Mouse (Mus musculus) adrenal gland, postnatal 14 days (tissue): ENCODE results near the gene Med6. TPM values are rescaled to one million over a fixed set of nuclear protein-coding genes. Genes with fewer than 3 reads are reported as not detected.
"Not testable (repeated sequence)": the region's sequence is repeated elsewhere in the genome, so short reads cannot be mapped to it uniquely, and the experiment has no call there.

Experiments used
- DNase-seq: peaks from one replicate; pipeline ENCODE4 v3.0.0; 2021; ENCODE audit warnings: mixed read lengths
- total RNA-seq: library from RNA; stranded (reverse); gene quantifications from 2 replicates; pipeline ENCODE4 v1.2.3, GENCODE M21; 2021

Gene Med6
- total RNA-seq, 1 experiment from 2014 or later, result 26.7 TPM

DNA sequence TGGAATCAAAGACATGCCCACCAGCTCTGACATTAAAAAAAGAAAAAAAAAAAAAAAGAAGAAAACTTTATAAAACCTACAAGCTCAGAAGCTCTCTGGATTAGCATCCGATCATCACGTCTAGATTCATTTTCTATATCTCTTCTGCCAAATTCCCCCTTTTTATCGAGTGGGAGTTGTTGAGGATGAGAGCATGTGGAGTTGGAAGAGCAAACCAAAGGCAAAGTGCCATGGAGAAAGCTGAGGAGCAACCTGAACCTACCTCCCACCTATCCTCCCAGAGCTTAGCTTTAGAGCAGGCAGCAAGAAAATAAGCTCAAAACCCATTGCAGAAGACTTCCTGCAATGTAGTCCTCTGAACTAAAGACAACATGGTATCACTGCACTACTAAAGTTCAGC, 30.6 kb downstream of the Med6 start:
- DNase-seq, result no peak

DNA sequence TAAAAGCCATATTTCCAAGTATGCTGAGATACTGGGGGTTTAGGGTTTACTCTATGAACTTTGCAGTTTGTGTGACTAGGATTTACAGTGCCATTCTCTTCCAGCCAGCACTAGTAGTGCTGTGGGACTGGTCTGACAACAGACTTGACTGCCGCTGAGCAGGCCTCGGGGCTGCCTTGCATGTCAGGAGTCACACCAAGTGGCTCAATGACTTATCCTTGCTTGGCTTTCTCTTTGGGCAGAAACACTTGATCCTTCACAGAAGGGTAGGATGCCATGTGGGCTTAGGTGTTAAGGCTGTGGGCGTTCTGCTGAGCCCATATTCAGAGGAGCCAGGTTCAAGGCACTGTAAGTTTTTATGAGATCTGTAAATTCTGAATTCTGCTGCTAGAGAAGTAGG, 45.5 kb downstream of the Med6 start:
- DNase-seq, result peak; percentile 6

DNA sequence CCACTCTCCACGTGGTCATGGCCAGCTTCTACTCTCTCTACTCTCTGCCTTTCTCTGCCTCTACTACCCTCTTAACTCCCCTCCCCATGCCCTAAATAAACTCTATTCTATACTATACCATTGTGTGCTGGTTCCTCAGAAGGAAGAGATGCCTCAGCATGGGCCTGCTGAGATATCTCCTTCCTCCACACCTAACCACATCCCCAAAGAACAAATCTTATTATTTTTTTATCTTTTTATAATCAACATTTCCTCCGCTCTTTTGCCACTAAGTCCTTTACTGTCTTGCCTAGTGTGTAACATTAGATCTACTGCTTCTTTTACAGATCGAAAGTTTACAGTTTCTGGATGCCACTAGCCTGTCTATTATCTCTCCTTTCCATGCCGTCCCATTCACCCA, 47.6 kb downstream of the Med6 start:
- no peak for DNase-seq

DNA sequence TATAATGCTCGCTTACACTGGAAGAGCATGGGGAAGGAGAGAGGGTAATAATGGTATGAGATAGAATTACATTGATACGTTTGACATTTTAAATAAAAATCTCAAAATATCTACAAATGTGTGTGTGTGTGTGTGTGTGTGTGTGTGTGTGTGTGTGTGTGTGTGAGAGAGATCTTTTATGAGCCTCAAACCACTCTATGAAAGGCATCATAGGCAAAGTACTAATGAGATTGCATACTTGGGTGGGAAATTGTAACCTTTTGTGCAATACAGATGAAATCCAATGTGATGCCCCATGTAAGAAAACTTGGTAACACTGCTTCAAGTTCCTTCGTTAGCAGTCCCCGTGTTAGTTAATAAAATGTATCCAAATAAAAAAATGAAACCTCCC, 61.8 kb downstream of the Med6 start:
- no peak for DNase-seq

DNA sequence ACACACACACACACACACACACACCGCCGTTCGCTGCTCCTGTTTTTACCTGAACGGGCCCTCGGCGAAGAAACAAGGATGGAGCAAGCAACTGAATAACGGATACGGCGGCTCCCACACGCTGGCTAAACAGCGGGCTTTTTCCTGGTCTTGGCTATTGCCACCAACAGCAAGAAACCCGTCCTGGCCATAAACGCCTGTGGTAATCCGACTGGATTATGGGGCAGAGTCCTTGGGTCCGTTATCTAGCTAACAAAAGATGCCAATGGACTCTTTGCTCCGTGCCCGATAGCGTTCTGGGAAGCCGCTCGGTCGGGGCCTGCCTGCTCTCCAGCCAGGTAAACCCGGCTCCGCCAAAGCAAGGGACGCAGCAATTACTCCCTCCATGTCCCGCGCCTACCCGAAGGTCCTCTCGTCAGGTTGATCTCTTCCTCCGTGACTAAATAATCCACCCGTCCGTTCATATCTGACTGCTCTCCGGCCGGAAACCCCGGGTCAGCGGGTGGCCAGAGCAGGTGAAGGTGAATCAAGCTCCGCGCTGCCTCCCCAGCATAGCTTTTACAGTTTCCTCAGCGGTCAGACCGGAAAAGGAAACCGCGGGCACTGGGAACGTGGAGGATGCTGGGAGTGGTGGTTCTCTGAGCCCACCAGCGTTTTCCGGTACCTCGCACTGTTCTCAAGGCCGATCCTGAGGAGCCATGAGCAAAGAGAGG, 62.3 kb downstream of the Med6 start, which contains the start of the genes Gm20498 and Synj2bp:
Gene Gm20498, minus strand, starts transcription at position 590 of the 713 bp plus-strand sequence.
Gene Synj2bp, minus strand, starts transcription at position 596 of the 713 bp plus-strand sequence.
- DNase-seq, result peak; percentile 91

DNA sequence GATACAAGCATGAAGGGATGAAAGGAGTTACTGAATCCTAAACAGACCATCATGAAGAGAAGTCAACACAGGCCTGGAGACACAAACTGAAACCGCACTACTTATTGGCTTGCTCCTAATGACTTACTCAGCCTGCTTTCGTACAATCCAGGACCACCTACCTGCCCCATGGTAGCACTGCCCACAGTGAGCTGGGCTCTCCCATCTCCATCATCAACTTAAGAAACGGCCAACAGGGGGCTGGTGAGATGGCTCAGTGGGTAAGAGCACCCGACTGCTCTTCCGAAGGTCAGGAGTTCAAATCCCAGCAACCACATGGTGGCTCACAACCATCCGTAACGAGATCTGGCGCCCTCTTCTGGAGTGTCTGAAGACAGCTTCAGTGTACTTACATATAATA, 64.2 kb downstream of the Med6 start:
- not testable (repeated sequence) for DNase-seq

Other genes starting within 250 kb of the Med6 start
- 0.78 and 1.2 TPM in 2 replicates for gene Gm4787, start 215.5 kb downstream of the Med6 start, total RNA-seq
- gene Adam4, start 173.1 kb downstream of the Med6 start, total RNA-seq, result 1.4 and 1.7 TPM in 2 replicates
- 103 and 112 TPM in 2 replicates for gene Cox16, start 109.9 kb downstream of the Med6 start, total RNA-seq
- gene Gm20498, start 62.1 kb downstream of the Med6 start, total RNA-seq, result 33.8 and 42.2 TPM in 2 replicates
- gene Synj2bp, start 62.1 kb downstream of the Med6 start, total RNA-seq, result 31.9 and 34.2 TPM in 2 replicates
- not detected in 2 replicates for gene Adam21, start 26.5 kb downstream of the Med6 start, total RNA-seq
- gene Ttc9, start 36.2 kb upstream of the Med6 start, total RNA-seq, result 3.0 and 4.4 TPM in 2 replicates
- gene Map3k9, start 186.2 kb upstream of the Med6 start, total RNA-seq, result 1.0 and 2.0 TPM in 2 replicates